Mouse (Mus musculus): ENCODE results near the gene Gm867. TPM values are rescaled to one million over a fixed set of nuclear protein-coding genes. Genes with fewer than 3 reads are reported as not detected.

Gene Gm867
- polyA plus RNA-seq, 1 experiment from 2014 or later = 3.6 TPM

GRCm38 (mm10) chr10:75945896-75946295 is 5.4 kb upstream of the Gm867 start:
- Histone ChIP-seq H3K4me3 (replicated peaks) (no peak overlapping the region), H3K9ac (no peak overlapping the region), H3K36me3 (no peaks in the 10 kb centered on the region), H3K27me3 (replicated peaks) (no peaks in the 10 kb centered on the region), H3K9me3 (no peaks in the 10 kb centered on the region), H3K4me2 (no peak overlapping the region), H3K27ac (no peak overlapping the region), H3K4me1 (peaks cover 6% of the 10 kb centered on the region; the same call in 1 of the 2 replicates)
- ATAC-seq (ENCODE audit: insufficient read depth, low FRiP score, low read depth) = no peak
- 71% methylated on average over 7 of the region's 7 CpGs for WGBS

DNA sequence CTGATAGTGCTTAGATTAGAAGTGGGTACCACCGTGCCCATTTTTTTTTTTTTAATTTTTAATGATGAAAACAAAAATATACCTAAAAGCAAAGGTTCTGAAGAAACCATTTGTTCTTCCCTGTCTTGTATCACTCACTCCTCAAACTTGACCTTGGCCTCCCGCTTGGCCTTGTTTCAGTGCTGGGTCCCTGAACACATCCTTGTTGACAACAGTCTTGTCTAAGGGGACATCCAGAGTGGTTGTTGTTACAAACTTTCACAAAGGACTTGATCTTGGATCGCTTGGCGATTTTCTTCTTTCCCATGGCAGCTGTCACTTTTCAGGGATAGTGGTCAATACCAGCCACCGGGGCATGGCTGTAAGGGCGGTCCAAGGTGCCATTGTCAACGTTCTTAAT is 4.7 kb upstream of the Gm867 start:
- no peak overlapping the region for H3K27ac ChIP-seq
- no peak for ATAC-seq (ENCODE audit: insufficient read depth, low FRiP score, low read depth)
- H3K4me1 ChIP-seq = 0 out of 2 replicates have a peak, but pooled peaks cover 4% of the 10 kb centered on the region
- H3K4me3 ChIP-seq (replicated peaks) = no peak overlapping the region
- no peaks in the 10 kb centered on the region for H3K36me3 ChIP-seq
- no peak overlapping the region for H3K9ac ChIP-seq
- no peak overlapping the region for H3K4me2 ChIP-seq
- WGBS = 89% methylated on average over 7 of the region's 7 CpGs
- no peaks in the 10 kb centered on the region for H3K27me3 ChIP-seq (replicated peaks)
- H3K9me3 ChIP-seq = no peaks in the 10 kb centered on the region

DNA sequence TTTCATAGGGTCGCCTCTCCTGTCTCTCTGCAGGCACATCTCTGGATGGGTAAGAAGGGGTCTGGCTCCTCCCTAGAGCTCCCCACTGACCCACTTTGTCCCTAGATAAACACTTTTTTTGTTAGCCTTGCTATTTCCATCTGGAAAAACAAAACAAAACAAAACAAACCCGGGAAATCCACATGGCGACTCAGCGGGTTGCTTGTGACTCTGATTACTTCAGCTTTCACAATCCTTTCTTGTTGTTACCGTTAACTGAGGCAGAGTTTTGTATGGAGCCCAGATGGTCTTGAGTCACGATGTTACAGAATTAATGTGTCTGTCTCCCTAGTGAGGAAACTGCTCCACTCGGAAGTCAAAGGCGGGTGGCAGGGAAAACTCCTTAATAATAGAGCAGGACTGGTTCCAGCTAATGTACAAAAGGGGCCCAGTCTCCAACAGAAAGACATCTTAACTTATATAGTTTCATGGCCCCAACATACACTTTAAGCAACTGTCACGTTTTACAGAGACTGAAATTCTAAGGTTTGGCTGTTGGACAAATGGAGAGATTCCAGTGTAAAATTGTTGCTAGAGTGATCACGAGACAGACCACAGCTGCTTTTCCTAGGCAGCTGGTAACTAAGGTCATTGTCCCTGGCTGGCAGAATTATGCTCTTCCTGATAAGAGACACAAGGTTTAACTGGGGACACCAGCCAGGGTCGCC is 3.7 kb upstream of the Gm867 start:
- WGBS = 29% methylated on average over 11 of the region's 11 CpGs
- Histone ChIP-seq H3K9me3 (no peaks in the 10 kb centered on the region), H3K27me3 (replicated peaks) (no peaks in the 10 kb centered on the region), H3K4me3 (replicated peaks) (no peak overlapping the region), H3K4me1 (0 out of 2 replicates have a peak, but pooled peaks cover 4% of the 10 kb centered on the region), H3K4me2 (no peak overlapping the region), H3K27ac (peak overlapping the region; percentile 53), H3K36me3 (no peaks in the 10 kb centered on the region), H3K9ac (no peak overlapping the region)
- ATAC-seq (ENCODE audit: insufficient read depth, low FRiP score, low read depth) = no peak

DNA sequence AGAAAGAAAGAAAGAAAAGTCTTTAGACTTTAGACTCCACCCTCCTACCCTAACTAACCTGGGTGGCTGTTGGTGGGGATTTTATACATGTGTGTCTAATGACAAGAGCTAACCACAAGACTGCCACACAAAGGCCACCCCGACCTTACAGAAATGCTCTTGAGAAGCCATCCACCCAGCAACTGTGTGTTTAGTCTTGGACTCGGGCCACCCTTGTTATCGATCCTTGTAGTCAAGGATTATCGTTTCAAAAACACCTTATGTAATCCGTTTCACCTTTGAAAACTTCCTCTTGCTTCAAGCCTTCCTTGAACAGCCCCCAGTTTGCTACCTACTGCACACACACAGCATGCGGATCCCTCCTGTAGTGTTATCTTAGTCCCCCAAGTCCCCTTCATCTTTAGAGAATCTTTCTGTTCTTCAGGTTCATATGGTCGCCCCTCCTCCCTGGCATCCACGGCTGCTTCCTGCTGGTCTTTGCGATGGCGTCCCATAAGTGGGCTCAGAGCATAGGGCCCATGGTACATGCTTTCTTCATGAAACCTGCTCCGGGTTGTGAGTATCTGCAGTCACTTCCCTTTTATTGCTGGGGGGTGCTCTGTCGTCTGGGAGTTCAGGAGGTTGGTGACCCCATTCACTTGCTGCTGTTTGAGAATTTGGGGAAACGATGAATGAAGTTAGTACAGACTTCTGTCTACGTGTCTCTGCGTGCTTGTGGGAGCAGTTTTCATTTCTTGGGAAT is 2.4 kb upstream of the Gm867 start, which contains the start of gene Vpreb3:
Gene Vpreb3 (plus strand): TSS at position 322 of the 742 bp plus-strand sequence.
- H3K4me3 ChIP-seq (replicated peaks) = no peak within 1 kb of the TSS
- no peak within 1 kb of the TSS for H3K4me2 ChIP-seq
- H3K27me3 ChIP-seq (replicated peaks) = no peaks in the 10 kb centered on the region
- WGBS = 80% methylated on average over 15 of the region's 15 CpGs
- H3K9ac ChIP-seq = no peak within 1 kb of the TSS
- no peaks in the 10 kb centered on the region for H3K36me3 ChIP-seq
- no peaks in the 10 kb centered on the region for H3K9me3 ChIP-seq
- peak within 1 kb of the TSS; percentile 53 for H3K27ac ChIP-seq
- ATAC-seq (ENCODE audit: insufficient read depth, low FRiP score, low read depth) = no peak
- H3K4me1 ChIP-seq = 0 out of 2 replicates have a peak, but pooled peaks cover 4% of the 10 kb centered on the region

GRCm38 (mm10) chr10:75941042-75941824 is 761 bp upstream of the Gm867 start:
- ATAC-seq (ENCODE audit: insufficient read depth, low FRiP score, low read depth) = no peak
- Histone ChIP-seq H3K4me2 (no peak overlapping the region), H3K36me3 (no peaks in the 10 kb centered on the region), H3K4me1 (0 out of 2 replicates have a peak, but pooled peaks cover 4% of the 10 kb centered on the region), H3K9ac (no peak overlapping the region), H3K27ac (no peak overlapping the region), H3K27me3 (replicated peaks) (no peaks in the 10 kb centered on the region), H3K4me3 (replicated peaks) (no peak overlapping the region), H3K9me3 (no peaks in the 10 kb centered on the region)
- 69% methylated on average over 9 of the region's 9 CpGs for WGBS

GRCm38 (mm10) chr10:75939481-75940234 is 814 bp downstream of the Gm867 start:
- H3K4me2 ChIP-seq = no peak overlapping the region
- no peaks in the 10 kb centered on the region for H3K9me3 ChIP-seq
- 52% methylated on average over 9 of the region's 9 CpGs for WGBS
- H3K4me3 ChIP-seq (replicated peaks) = no peak overlapping the region; the same call in 1 of the 2 replicates
- no peaks in the 10 kb centered on the region for H3K27me3 ChIP-seq (replicated peaks)
- H3K36me3 ChIP-seq = no peaks in the 10 kb centered on the region
- no peak overlapping the region for H3K27ac ChIP-seq
- no peak; the same call in 1 of the 2 replicates for ATAC-seq (ENCODE audit: insufficient read depth, low FRiP score, low read depth)
- no peak overlapping the region for H3K9ac ChIP-seq
- H3K4me1 ChIP-seq = peaks cover 14% of the 10 kb centered on the region; the same call in 1 of the 2 replicates

GRCm38 (mm10) chr10:75937851-75938643 is 2.4 kb downstream of the Gm867 start:
- no peaks in the 10 kb centered on the region for H3K36me3 ChIP-seq
- 50% methylated on average over 10 of the region's 10 CpGs for WGBS
- no peak for ATAC-seq (ENCODE audit: insufficient read depth, low FRiP score, low read depth)
- H3K4me1 ChIP-seq = peaks cover 10% of the 10 kb centered on the region; the same call in 1 of the 2 replicates
- no peak overlapping the region for H3K4me2 ChIP-seq
- H3K27me3 ChIP-seq (replicated peaks) = no peaks in the 10 kb centered on the region
- H3K9me3 ChIP-seq = no peaks in the 10 kb centered on the region
- H3K9ac ChIP-seq = no peak overlapping the region
- H3K4me3 ChIP-seq (replicated peaks) = no peak overlapping the region
- no peak overlapping the region for H3K27ac ChIP-seq

DNA sequence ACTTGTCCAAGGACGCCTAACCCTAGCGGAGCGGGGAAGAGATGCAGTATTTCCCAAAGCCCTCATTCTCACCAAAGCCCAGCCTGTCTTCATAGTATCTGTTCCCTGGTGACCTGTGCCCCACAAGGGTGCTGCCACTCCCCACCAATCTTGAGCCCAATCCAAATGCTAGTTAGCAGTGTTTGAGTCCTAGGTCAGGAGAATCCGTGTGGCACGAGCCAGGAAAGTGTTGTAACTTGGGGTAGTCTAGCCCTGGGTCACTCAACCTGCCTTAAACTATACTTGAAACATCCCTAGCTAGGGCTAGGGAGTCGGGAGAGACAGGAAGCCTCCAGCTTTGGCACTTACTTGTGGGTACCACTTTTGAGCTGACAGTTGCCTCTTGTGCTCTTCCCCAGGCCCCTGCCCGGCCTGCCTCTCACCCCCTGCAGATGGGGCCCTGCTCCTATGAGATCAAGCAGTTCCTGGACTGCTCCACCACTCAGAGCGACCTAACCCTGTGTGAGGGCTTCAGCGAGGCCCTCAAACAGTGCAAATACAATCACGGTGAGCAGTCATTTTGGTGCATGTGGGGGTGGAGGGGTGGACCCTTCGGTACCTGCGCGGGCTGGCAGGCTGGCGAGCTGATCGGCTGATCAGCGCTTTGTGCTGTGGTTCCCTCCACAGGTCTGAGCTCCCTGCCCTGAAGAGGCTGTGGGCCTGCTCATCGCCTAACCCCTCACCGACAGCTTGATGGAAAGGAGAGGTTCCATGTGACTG is 3.4 kb downstream of the Gm867 start:
- no peak overlapping the region for H3K9ac ChIP-seq
- H3K9me3 ChIP-seq = no peaks in the 10 kb centered on the region
- H3K27ac ChIP-seq = no peak overlapping the region
- H3K4me3 ChIP-seq (replicated peaks) = no peak overlapping the region
- no peaks in the 10 kb centered on the region for H3K36me3 ChIP-seq
- H3K4me1 ChIP-seq = peaks cover 15% of the 10 kb centered on the region; the same call in 1 of the 2 replicates
- WGBS = 52% methylated on average over 18 of the region's 18 CpGs
- ATAC-seq (ENCODE audit: insufficient read depth, low FRiP score, low read depth) = no peak
- no peaks in the 10 kb centered on the region for H3K27me3 ChIP-seq (replicated peaks)
- H3K4me2 ChIP-seq = 0 out of 2 replicates have a peak overlapping the region, but pooled peaks have one; percentile 14

GRCm38 (mm10) chr10:75935680-75936541 is 4.6 kb downstream of the Gm867 start, which contains the start of gene Mmp11:
Gene Mmp11, minus strand, starts transcription at chr10:75936496.
- H3K4me1 ChIP-seq = peaks cover 27% of the 10 kb centered on the region
- no peak within 1 kb of the TSS for H3K27ac ChIP-seq
- H3K9me3 ChIP-seq = no peaks in the 10 kb centered on the region
- H3K9ac ChIP-seq = peak within 1 kb of the TSS; percentile 29
- WGBS = 2% methylated on average over 51 of the region's 51 CpGs
- peak; percentile 80 for ATAC-seq (ENCODE audit: insufficient read depth, low FRiP score, low read depth)
- H3K4me3 ChIP-seq (replicated peaks) = peak within 1 kb of the TSS; percentile 55
- peak within 1 kb of the TSS; percentile 82 for H3K4me2 ChIP-seq
- H3K27me3 ChIP-seq (replicated peaks) = 0 out of 2 replicates have a peak, but pooled peaks cover 5% of the 10 kb centered on the region
- H3K36me3 ChIP-seq = no peaks in the 10 kb centered on the region
